Mouse (Mus musculus): ENCODE results near the gene Raf1. TPM values are rescaled to one million over a fixed set of nuclear protein-coding genes. Genes with fewer than 3 reads are reported as not detected.

The Raf1 gene
- total RNA-seq, 2 experiments from 2014 or later = 68.6 to 136 TPM

DNA sequence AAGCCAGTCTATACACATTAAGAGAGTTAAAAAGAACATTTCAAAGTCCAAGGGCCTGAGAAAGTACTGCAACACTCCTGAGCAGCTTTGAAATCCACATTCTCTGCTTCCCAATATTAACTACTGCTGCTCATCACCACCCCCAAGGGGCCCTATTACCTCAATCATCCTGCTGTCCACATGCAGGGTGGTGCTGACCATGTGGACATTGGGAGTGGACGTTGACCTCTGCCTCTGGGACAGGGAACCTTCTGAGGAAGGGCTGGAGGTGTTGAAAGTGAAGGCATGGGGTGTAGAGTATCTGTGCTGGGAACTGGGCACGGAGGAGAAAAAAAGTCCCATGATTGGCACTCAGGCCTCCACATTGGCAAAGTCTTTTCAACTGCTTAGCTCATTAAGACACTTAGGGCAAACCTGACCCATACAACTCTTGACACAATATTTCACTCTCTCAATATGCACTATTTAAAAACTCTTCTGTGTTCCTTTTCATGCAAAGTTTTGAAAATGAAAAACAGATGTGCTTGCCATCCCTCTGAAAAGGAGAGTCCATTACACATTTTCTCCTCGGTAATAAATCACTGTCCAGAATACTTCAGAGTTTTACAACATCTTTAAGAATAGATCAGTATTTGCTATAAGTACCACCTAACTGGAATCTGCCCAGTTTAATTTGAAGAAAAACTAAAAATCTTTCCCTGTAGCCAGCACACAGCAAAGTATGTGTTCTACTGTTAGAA, 45.2 kb downstream of the Raf1 start:
- no peak for ATAC-seq (replicated peaks; ENCODE audit: low FRiP score, low TSS enrichment, poor library complexity, severe bottlenecking)

DNA sequence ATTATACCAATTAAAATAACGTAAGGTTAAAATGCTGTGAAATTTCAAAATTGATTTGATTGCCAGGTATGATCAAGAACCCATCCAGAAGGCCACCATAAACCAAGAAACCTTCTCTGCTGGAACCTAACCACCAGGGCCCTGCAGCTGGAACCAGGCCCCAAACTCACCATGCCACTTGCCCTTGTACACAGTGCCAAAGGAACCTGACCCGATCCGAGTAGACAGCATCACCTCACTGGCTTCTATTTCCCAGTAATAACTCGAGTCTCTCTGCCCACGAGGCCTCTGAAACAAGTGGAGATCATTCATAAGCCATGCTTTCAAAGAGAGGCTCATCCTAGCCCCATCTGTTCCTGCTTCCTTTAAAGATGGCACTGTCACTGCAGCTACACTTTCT, 50.3 kb downstream of the Raf1 start:
- ATAC-seq (replicated peaks; ENCODE audit: low FRiP score, low TSS enrichment, poor library complexity, severe bottlenecking) = no peak

DNA sequence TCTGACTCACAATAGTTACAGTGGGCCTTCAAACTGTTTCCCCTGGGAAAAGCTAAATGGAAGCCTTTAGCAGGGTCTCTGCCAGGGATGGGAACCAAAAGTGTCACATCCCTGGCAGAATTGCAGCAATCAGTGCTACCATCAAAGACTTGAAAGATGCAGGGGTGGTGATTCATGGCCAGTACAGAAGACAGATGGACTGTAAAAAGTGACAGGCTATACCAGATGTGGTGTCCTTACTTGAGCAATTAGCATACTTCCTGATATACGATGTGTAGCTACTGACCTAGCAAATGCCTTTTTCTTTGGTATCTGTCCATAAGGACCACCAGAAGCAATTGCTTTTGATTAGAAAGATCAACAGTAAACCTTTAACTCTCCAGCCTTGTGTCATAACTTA, 55.5 kb downstream of the Raf1 start:
- no peak for ATAC-seq (replicated peaks; ENCODE audit: low FRiP score, low TSS enrichment, poor library complexity, severe bottlenecking)

DNA sequence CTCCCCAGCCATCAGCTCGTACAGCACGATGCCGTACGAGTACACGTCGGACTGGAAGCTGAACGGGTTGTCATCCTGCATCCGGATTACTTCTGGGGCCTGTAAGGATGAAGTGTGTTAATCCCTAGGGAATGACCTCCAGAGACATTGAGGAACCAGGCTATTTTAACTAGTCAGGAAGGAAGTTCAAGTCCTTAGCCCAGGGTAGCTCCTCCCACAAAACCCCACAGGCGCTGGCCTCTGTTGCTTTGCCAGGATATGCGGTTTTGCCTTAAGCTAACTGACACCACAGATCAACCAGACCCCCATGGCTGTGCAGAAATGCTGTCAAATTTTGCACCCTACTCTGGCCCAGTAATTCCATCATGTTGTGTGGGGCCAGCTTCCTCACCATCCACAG, 56.6 kb downstream of the Raf1 start:
- ATAC-seq (replicated peaks; ENCODE audit: low FRiP score, low TSS enrichment, poor library complexity, severe bottlenecking) = peak; percentile 33

DNA sequence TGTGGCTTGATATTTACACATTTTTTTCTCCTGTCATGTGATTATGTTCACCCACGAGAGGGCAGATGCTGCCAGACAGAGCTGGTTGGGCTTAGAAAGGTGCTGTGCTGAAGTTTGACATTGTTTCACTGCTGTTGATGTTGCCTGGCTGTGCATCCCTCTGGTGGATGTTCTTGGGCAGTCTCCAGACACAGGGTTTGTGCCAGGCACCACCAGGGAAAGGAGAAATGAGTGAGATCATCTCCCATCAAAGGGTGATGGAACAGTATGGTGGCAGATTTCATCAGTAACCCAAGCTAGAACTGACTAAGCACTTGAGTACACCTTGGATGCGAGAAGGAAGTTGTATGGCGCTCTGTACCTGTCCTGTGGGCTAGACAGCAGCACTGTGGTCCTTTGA, 60.5 kb downstream of the Raf1 start:
- no peak for ATAC-seq (replicated peaks; ENCODE audit: low FRiP score, low TSS enrichment, poor library complexity, severe bottlenecking)

DNA sequence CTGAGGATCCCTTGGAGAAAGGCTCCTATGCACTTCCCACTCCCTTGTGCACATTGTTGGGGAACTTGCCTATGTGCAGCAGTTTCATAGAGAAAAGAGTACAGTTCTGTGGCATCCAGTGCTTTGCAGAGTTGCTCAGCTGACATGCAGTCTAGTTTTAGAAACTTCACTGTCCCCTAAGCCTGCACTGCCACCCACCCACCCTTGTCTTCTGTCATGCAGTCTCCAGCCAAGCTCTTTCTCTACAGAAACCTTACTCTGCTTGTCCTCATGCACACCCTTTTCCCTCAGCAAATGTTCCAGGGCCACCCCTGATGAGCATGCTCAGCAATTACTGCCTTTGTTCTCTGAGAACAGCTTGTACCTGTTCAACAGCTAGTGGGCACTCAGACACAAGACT, 62.6 kb downstream of the Raf1 start:
- ATAC-seq (replicated peaks; ENCODE audit: low FRiP score, low TSS enrichment, poor library complexity, severe bottlenecking) = no peak

DNA sequence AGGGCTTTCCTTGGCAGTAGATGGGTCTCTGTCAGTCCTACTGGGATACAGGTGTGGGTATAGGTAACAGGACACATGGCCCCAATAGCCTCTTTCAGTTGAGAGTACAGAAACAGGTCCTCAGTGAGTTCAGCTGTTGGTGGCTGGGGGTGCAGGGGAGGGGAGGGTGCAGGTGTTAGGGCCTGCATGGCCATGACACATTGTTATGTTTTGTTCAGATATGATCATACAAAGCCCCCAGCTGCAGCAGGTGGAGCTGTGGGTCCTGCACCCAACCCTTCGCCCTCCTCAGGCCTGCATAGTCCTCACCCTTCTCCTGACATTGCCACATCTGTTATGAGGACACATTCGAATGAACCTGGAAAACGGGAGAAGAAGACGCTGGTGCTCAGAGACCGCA, 66.1 kb downstream of the Raf1 start:
- ATAC-seq (replicated peaks; ENCODE audit: low FRiP score, low TSS enrichment, poor library complexity, severe bottlenecking) = no peak

DNA sequence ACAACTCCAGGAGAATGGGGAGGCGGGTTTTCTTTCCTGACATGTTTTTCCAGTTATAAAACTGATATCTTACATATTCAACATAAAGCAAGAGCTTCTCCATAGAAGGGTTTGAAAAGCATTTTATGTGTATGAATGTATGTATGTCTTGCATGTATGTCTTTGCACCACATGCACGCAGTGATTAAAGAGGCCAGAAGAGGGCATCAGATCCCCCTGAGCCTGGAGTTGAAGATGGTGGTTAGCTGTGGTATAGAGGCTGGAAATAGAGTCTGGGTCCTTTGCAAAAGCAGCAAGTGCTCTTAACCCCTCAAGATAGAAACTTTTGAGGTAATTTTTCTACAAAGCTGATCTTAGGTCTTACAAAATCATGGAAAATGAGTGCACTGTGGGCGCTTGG, 67.3 kb downstream of the Raf1 start:
- peak; percentile 76 for ATAC-seq (replicated peaks; ENCODE audit: low FRiP score, low TSS enrichment, poor library complexity, severe bottlenecking)

DNA sequence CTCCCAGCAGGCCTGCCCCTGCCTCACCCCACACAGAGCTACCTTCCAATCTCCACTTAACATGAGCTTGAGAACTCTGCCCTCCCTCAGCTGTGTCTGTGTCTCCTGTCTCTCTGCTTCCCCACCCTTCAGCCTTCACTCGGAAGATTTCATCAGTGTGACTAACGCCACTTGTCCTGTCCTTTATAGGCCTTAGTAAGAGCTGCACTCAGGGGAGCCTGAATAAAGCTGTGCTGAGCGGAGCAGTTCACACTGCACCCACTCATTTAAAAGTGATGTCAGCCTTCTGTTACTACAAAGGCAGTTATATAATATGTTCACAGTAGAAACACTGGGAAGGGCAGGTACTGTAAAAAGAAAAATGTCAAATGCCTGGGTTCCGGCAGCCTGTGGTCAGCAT, 69.0 kb downstream of the Raf1 start:
- no peak for ATAC-seq (replicated peaks; ENCODE audit: low FRiP score, low TSS enrichment, poor library complexity, severe bottlenecking)

DNA sequence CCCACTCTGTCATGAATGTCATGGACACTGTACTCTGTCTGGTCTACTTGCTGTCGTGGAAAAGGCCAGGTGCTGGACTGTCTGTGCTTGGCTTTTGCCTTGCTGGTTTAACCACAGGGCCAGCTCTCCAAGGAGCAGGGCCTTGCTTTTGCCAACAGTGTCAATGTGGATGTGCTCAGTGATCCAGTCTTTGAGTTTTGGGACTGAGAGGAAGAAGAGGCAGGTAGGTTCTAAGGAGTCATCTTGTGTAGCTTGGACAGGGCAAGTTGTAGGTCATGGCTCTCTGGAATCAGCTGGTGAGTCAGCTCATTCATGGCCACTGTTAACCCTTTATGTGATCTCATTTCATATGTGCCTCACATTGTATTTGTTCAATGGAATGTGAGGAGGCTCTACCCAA, 70.0 kb downstream of the Raf1 start:
- no peak for ATAC-seq (replicated peaks; ENCODE audit: low FRiP score, low TSS enrichment, poor library complexity, severe bottlenecking)

DNA sequence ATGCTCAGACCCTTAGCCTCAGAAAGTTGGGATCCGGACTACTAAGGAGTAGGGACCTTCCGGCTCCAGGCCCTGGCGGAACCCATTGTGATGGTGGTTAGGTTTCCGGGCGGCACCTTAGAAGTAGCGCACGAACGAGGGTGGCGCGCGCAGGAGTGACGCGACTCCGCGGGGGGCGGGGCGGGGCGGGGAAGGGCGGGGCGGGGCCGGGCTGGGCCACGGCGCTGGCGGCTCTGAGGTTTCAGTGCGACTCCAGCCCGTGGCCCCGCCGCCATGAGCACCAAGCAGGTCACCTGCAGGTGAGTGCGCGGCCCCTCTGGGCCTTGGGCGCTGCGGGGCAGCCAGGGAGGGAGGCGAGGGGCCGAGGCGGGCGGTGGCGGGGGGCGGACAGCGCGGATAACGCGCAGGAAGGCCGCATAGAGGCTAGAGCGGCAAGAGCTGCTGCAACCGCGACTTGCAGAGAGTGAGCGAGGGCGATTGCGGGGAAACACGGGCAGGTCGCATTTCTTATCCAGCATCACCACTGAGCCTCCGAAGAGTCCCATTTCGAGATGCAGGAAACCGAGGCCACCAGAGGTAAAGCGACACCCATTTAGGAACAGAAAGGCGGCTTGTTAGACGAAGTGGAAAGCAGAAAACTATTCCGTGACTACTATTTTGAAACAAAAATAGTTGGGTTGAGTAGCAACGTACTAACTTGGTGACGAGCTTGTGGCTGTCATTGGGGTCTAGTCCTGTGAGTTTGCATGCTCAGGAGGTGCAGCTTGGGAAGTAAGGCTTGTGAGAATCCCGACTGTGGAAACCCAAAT, 74.5 kb downstream of the Raf1 start, which contains the start of gene Mkrn2:
TSS of gene Mkrn2 (plus strand) at position 188 of the 809 bp plus-strand sequence.
- ATAC-seq (replicated peaks; ENCODE audit: low FRiP score, low TSS enrichment, poor library complexity, severe bottlenecking) = peak; percentile 73

DNA sequence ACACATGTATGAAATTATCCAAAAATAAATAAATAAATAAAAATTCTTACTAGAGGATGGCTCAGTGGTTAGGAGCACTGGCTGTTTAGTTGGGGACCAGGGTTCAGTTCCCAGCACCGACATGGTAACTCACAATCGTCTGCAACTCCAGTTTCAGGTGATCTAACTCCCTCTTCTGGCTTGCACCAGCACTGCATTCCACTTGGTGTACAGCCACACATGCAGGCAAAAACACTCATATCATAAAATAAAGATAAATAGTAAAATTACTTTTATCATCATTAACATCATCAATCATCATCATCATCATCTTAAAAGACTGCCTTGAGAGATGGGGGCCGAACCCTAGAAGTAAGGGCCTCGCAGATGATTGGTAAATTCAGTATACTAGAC, 75.1 kb downstream of the Raf1 start:
- no peak for ATAC-seq (replicated peaks; ENCODE audit: low FRiP score, low TSS enrichment, poor library complexity, severe bottlenecking)

DNA sequence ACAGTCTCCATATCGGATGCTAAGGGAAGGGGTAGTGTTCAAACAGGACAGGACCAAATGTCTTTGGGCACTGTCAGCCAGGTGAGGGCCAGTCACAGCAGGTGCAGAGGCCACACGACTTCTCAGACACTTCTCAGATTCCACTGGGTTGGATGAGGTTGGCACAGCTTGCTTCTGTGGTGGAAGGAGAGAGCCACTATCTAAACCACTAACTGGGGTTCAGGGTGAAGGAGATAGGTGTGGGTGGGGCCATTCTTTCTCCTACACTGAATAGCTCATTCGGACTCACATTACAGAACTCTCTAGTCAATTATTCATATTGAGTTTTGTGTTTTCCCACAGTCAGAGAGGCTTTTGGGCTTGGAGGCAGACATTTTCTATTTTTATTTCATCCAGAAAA, 80.8 kb downstream of the Raf1 start:
- ATAC-seq (replicated peaks; ENCODE audit: low FRiP score, low TSS enrichment, poor library complexity, severe bottlenecking) = peak; percentile 86

DNA sequence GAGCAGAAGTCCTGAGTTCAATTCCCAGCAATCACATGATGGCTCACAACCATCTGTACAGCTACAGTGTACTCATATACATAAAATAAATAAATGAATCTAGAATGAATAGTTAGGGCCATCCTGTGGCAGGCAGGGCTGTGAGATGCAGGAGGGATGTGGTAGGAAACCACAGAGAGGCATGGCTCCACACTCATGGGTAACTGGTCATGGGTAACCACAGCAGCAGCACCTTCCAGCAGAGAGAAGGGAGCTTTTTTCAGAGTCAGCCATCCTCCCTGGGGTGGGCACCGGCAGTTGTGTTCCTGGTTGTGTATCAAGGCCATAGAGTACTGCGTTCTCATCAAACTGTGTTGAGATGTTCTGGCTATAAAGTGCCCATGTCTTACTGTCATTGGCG, 82.0 kb downstream of the Raf1 start:
- ATAC-seq (replicated peaks; ENCODE audit: low FRiP score, low TSS enrichment, poor library complexity, severe bottlenecking) = no peak

DNA sequence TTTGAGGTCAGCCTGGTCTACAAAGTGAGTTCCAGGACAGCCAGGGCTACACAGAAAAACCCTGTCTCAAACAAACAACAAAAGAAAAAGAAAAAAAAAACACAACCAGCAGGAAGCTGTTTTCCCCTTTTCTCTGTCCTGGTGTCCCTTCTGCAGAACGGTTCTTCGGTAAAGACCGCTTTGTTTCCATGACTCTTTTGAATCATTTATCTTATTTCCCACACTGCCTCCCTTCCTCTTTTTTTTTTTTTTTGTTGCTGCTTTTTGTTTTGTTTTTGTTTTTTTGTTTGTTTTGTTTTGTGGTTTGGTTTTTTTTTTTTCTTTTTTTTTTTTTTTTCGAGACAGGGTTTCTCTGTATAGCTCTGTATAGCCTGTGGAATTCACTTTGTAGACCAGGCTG, 83.2 kb downstream of the Raf1 start:
- no peak for ATAC-seq (replicated peaks; ENCODE audit: low FRiP score, low TSS enrichment, poor library complexity, severe bottlenecking)

DNA sequence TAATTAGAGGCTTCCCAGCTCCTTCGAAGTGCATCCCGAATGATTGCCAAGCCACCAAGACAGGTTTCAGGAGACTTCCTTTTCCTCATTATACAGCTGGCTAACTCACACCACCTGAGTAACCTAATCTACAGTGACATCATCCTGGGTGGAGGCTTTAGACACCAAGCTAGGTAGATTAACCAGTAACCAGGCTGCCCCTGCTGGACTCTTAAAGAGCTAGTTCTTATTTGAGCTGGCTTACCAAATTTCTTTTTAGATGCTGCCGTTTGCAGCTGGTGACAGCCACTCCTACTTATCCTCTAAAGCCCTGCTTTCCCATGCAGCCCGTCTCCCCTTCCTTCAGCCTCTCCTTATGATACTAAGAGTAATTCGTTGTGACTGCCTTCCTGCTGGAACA, 84.0 kb downstream of the Raf1 start, which contains the start of gene Mkrn2os:
TSS of gene Mkrn2os (minus strand) at position 119 of the 400 bp plus-strand sequence.
- no peak for ATAC-seq (replicated peaks; ENCODE audit: low FRiP score, low TSS enrichment, poor library complexity, severe bottlenecking)

DNA sequence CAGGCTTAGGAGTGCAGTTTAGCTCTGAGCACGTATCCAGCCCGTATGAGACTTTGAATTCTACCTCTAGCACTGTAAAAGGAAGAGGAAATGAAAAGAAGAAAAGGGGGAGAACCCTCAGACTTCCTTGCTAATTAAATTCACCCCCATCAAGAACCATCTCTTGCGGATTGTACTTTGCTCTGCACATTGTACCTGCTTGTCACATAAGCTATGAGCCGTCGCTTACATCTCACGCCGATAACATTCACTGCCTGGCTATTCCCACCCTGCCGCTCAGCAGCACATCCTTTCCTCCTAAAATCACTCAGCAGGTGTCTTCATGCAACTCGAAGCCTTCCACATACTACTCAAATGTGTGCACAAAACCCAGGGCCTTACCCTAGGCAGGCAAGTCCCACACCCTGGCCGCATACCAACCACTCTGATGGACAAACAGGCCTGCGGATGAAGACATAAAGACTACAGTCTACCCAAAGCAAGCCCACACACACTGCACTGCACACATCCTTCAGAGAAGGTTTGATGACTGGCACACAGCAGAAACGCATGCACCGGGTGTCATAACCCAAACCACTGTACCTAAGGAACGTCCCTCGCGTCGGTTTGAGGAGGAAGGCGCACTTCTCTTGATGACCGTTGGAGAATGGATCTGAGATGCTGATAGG, 84.6 kb downstream of the Raf1 start:
- no peak for ATAC-seq (replicated peaks; ENCODE audit: low FRiP score, low TSS enrichment, poor library complexity, severe bottlenecking)

DNA sequence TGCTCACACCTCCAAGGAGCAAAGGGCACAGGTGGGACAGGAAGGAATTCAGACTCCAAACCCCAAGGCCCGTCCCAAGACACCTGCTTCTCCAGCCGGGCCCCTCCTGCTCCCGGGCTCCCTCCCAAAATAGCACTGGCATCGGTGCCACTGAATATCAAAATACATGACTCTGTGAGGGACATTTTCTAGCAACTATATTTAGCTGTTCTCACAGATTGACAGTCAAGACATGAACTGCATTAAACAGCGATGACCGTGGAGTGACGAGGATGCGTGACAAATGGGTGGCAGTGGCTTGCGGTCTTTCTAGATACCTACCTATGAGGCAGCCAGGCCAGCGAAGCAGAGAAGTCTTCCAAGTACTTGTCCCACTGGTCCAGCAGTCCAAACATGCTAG, 90.1 kb downstream of the Raf1 start:
- no peak for ATAC-seq (replicated peaks; ENCODE audit: low FRiP score, low TSS enrichment, poor library complexity, severe bottlenecking)

DNA sequence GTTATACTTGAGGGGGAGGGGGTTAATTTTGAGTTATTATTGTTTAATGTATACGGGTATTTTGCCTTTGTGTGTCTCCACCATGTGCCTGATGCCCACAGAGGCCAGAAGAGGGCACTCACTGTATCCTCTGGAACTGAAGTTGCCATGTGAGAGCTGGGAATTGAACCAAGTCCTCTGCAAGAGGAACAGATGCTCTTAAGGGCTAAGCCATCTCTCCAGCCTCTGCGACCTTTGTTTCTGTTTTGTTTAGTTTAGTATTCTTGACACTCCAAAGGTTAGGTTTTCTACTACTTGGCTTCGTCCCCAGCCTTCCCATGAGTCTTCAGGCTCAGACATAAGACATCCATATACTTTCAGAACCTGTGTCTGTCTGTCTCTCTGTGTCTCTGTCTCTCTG, 92.3 kb downstream of the Raf1 start:
- peak; percentile 48; the same call in 1 of the 2 replicates for ATAC-seq (replicated peaks; ENCODE audit: low FRiP score, low TSS enrichment, poor library complexity, severe bottlenecking)

DNA sequence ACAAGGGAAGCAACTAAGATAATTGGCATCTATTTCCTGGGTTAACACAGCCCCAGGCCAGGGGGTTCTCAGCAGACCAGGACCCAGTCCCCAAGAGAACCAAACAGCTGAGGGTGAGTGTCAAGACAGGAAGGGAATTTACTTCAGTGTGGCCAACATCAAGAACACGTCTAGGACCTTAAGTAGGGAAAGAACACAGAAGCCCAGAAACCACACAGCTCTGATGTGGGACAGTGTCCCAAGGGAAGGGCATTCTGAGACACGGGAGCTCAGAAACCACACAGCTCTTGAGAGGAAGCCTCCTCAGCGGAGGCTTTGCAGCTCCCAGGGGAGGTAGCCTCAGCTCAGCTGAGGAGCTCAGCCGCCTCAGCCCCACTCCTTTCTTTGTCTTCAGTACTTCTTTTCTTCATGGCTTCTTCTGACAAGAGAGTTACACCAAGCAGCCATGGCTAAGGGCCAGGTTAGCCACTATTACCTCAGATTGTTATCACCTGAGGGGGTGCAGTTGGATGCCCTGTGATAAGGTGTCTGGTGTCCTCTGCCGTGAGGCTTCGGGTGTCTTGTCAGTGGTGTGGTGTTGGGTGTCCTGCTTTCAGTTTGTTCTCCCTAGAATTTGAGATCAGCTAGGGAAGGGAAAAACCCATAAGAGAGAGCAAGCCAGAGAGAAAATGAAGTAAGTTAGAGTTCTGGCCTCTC, 92.9 kb downstream of the Raf1 start:
- peak; percentile 72 for ATAC-seq (replicated peaks; ENCODE audit: low FRiP score, low TSS enrichment, poor library complexity, severe bottlenecking)

Measured in megakaryocyte-erythroid progenitor cell, adult 5-6 weeks (primary cell).